In genomic region chr2:83725796-83726195, GRCm38 (mm10) we compare ENCODE assay signal across 8 mouse cellular contexts. TPM values are rescaled to one million over a fixed set of nuclear protein-coding genes. Genes with fewer than 3 reads are reported as not detected.
DNase-seq lines count a peak whose midpoint lies in the region; ATAC-seq and TF ChIP-seq lines count a peak whose summit lies in the region.
"Had no signal": no experiment of that assay in that cellular context is flagged by ENCODE, and none has a peak within 500 bp of the region (broad histone marks: within the 10 kb centered on the region; RNA-seq: fewer than 3 reads in every experiment).

No protein-coding gene starts in this region.

- H3K27me3 ChIP-seq in lung, embryonic 14.5 days (ENCODE audit: insufficient read depth, low read length), result no peaks in the 10 kb centered on the region
- no peaks in the 10 kb centered on the region for H3K27me3 ChIP-seq in forebrain, embryonic 10.5 days (ENCODE audit: poor library complexity, severe bottlenecking)
- no peaks in the 10 kb centered on the region for H3K27me3 ChIP-seq in limb, embryonic 11.5 days (ENCODE audit: control insufficient read depth, insufficient read depth, low read length)

- no peak for TF ChIP-seq POLR2A in olfactory bulb, adult 2 months (IDR thresholded peaks at IDR 0.05; ENCODE audit: insufficient read depth, low read depth, low read length)

- peak overlapping the region; percentile 74 for H3K4me2 ChIP-seq in lung, embryonic 14.5 days
- H3K4me2 ChIP-seq in limb, embryonic 11.5 days (ENCODE audit: low read depth, severe bottlenecking), result peak overlapping the region; percentile 54; the same call in 1 of the 2 replicates

- no peak for ATAC-seq in lung, embryonic 14.5 days (ENCODE audit: insufficient read depth)
- no peak for ATAC-seq in limb, embryonic 11.5 days (ENCODE audit: insufficient number of reproducible peaks, low FRiP score, low TSS enrichment, low read depth)
- ATAC-seq in frontal cortex, adult (ENCODE audit: low TSS enrichment), result no peak

- no peak for DNase-seq in lung, embryonic 14.5 days
- DNase-seq in lung, adult 18-20 months, result no peak
- no peak for DNase-seq in forebrain, embryonic 10.5 days (ENCODE audit: extremely low spot score, low spot score)
- DNase-seq in limb, embryonic 11.5 days (ENCODE audit: low spot score), result no peak
- DNase-seq in cerebellum, postnatal 14 days, result no peak
- DNase-seq: adrenal gland, adult 2 months had no signal

- peaks cover 11% of the 10 kb centered on the region; the same call in 1 of the 2 replicates for H3K4me1 ChIP-seq in lung, embryonic 14.5 days (ENCODE audit: insufficient read depth)
- peaks cover 32% of the 10 kb centered on the region for H3K4me1 ChIP-seq in forebrain, embryonic 10.5 days
- H3K4me1 ChIP-seq in limb, embryonic 11.5 days (ENCODE audit: control insufficient read depth, insufficient read depth, low read length), result no peaks in the 10 kb centered on the region
- H3K4me1 ChIP-seq in olfactory bulb, adult 2 months (ENCODE audit: control insufficient read depth, insufficient read depth, low read length), result peaks cover 9% of the 10 kb centered on the region

- no peaks in the 10 kb centered on the region for H3K36me3 ChIP-seq in lung, embryonic 14.5 days (ENCODE audit: insufficient read depth)
- H3K36me3 ChIP-seq in forebrain, embryonic 10.5 days (replicated peaks), result peaks cover 3% of the 10 kb centered on the region
- H3K36me3 ChIP-seq in limb, embryonic 11.5 days (ENCODE audit: control insufficient read depth, insufficient read depth, low read length), result no peaks in the 10 kb centered on the region

- no peak for TF ChIP-seq CTCF in lung, embryonic 14.5 days (IDR thresholded peaks at IDR 0.05; ENCODE audit: low read depth)
- no peak for TF ChIP-seq CTCF in olfactory bulb, adult 2 months (IDR thresholded peaks at IDR 0.05; ENCODE audit: insufficient read depth, low read depth, low read length)

- no peaks in the 10 kb centered on the region for H3K9me3 ChIP-seq in lung, embryonic 14.5 days (ENCODE audit: low read depth, low read length)
- no peaks in the 10 kb centered on the region for H3K9me3 ChIP-seq in forebrain, embryonic 10.5 days
- H3K9me3 ChIP-seq in limb, embryonic 11.5 days (ENCODE audit: control insufficient read depth, low read length), result no peaks in the 10 kb centered on the region

- H3K27ac ChIP-seq in lung, embryonic 14.5 days (ENCODE audit: low read depth), result no peak overlapping the region
- 0 out of 2 replicates have a peak overlapping the region, but pooled peaks have one; percentile 97 for H3K27ac ChIP-seq in forebrain, embryonic 10.5 days
- no peak overlapping the region for H3K27ac ChIP-seq in limb, embryonic 11.5 days (replicated peaks; ENCODE audit: low read depth, low read length)
- 0 out of 2 replicates have a peak overlapping the region, but pooled peaks have one; percentile 80 for H3K27ac ChIP-seq in olfactory bulb, adult 2 months (ENCODE audit: insufficient read depth, low read depth, low read length)

- WGBS in lung, embryonic 14.5 days, result 54% methylated on average over 4 of the region's 4 CpGs
- WGBS in forebrain, embryonic 10.5 days, result 74% methylated on average over 4 of the region's 4 CpGs
- 67% methylated on average over 4 of the region's 4 CpGs for WGBS in limb, embryonic 11.5 days
- 39% methylated on average over 4 of the region's 4 CpGs for WGBS in olfactory bulb, adult 2 months

- peak overlapping the region; percentile 89; the same call in 1 of the 2 replicates for H3K9ac ChIP-seq in lung, embryonic 14.5 days
- H3K9ac ChIP-seq in limb, embryonic 11.5 days (ENCODE audit: low read length), result peak overlapping the region; percentile 14; the same call in 1 of the 2 replicates

- peak overlapping the region; percentile 78 for H3K4me3 ChIP-seq in lung, embryonic 14.5 days (ENCODE audit: low read depth, low read length)
- H3K4me3 ChIP-seq in forebrain, embryonic 10.5 days, result peak overlapping the region; percentile 84
- peak overlapping the region; percentile 84 for H3K4me3 ChIP-seq in limb, embryonic 11.5 days (ENCODE audit: low read depth, low read length)
- H3K4me3 ChIP-seq in olfactory bulb, adult 2 months (ENCODE audit: insufficient read depth, low read depth, low read length), result no peak overlapping the region

RNA-seq across cellular contexts. Expression of gene Itgav, which starts 1.6 kb away (rescaled TPM):
- 66.8 and 77.0 TPM in 2 replicates for polyA plus RNA-seq in lung, embryonic 14.5 days (2014; fragmentation: Nextera tagmentation; extraction: Ambion mirVana)
- 35.5 and 35.6 TPM in 2 replicates for polyA plus RNA-seq in forebrain, embryonic 10.5 days (2016; fragmentation: Nextera tagmentation; extraction: Ambion mirVana)
- 66.3 and 78.2 TPM in 2 replicates for polyA plus RNA-seq in limb, embryonic 11.5 days (2014; fragmentation: Nextera tagmentation; extraction: Ambion mirVana)
- polyA plus RNA-seq in olfactory bulb, adult 2 months (2012; ENCODE audit: insufficient read depth, insufficient read length, low replicate concordance, missing spikeins), result not detected in 2 replicates

Comparison
In these comparisons a context has a peak if more than half of its experiments do, and no peak if none do; other contexts are left out.
1. H3K27ac ChIP-seq: peak in forebrain, embryonic 10.5 days (single experiment) and olfactory bulb, adult 2 months (single experiment); none in lung, embryonic 14.5 days (single experiment) and limb, embryonic 11.5 days (single experiment).